Mouse (Mus musculus) myocyte (in vitro differentiated cells): ENCODE data around the gene Mettl7b.

Experiments
- MAX ChIP-seq: IDR thresholded peaks from one replicate; pipeline ENCODE4 v1.6.1; 2011; ENCODE audit warnings: low read depth, mild to moderate bottlenecking, control low read depth
- POLR2A ChIP-seq: IDR thresholded peaks from one replicate; pipeline ENCODE4 v1.6.1; 2011; ENCODE audit warnings: low read depth, mild to moderate bottlenecking, control low read depth, moderate library complexity; ENCODE audit not compliant: insufficient read length
- POLR2AphosphoS2 ChIP-seq: IDR thresholded peaks from one replicate; pipeline ENCODE4 v1.6.1; 2011; ENCODE audit warnings: low read depth, control low read depth; ENCODE audit not compliant: insufficient read length
- SRF ChIP-seq: IDR thresholded peaks from one replicate; pipeline ENCODE4 v1.6.1; 2011; ENCODE audit warnings: low read depth; ENCODE audit not compliant: control insufficient read depth, insufficient read length

DNA sequence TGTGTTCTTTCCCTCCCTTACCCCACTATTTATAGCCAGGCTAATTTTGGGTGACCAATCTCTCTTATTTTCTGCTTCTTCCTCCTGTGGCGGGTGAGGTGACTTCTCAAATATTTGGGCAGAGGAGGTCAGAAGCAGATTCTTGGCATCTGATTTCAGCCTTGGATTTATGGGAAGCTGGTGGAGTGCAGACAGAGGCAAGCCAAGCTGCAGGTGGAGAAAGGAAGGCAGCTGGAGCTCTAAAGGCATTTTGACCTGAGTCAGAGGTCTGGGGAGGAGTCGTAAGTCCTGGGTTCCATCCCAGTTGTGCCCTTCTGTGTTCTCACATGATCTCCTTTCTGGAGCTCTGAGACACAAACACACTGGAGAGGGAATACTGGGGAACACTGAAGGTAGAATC is 29.3 kb downstream of the Mettl7b start:
- no peak for TF ChIP-seq POLR2A
- TF ChIP-seq POLR2AphosphoS2 = no peak
- no peak for TF ChIP-seq MAX
- no peak for TF ChIP-seq SRF
